Mouse (Mus musculus) stomach, postnatal 0 days (tissue): ENCODE results near the gene Cyp1a2. TPM values are rescaled to one million over a fixed set of nuclear protein-coding genes. Genes with fewer than 3 reads are reported as not detected.

Source experiments
- ATAC-seq: fragments of 200-750 bp; cut with Nextera tagmentation; 2 replicates; pipeline ENCODE4 v1.8.0; 2017; ENCODE audit not compliant: low FRiP score, low TSS enrichment
- DNase-seq: peaks from one replicate; pipeline ENCODE4 v3.0.0-alpha.2; 2016; ENCODE audit warnings: low spot score
- H3K27ac ChIP-seq: fragments of 300-500 bp; sonication (generic); replicated peaks from 2 replicates; pipeline ENCODE4 v1.5.1; 2014; ENCODE audit warnings: mild to moderate bottlenecking, control low read depth
- H3K27me3 ChIP-seq: fragments of 300-500 bp; sonication (generic); 2 replicates; pipeline ENCODE4 v1.6.1; 2014; ENCODE audit warnings: low read length; ENCODE audit not compliant: control insufficient read depth, insufficient read depth
- H3K36me3 ChIP-seq: fragments of 300-500 bp; sonication (generic); 2 replicates; pipeline ENCODE4 v1.6.1; 2014; ENCODE audit warnings: low read length, mixed read lengths; ENCODE audit not compliant: control insufficient read depth, insufficient read depth
- H3K4me1 ChIP-seq: fragments of 300-500 bp; sonication (generic); replicated peaks from 2 replicates; pipeline ENCODE4 v1.6.1; 2014; ENCODE audit warnings: antibody characterized with exemption; ENCODE audit not compliant: control insufficient read depth, insufficient read depth
- H3K4me2 ChIP-seq: fragments of 300-500 bp; sonication (generic); replicated peaks from 2 replicates; pipeline ENCODE4 v1.6.1; 2014; ENCODE audit warnings: low read depth, mild to moderate bottlenecking, control low read depth, moderate library complexity
- H3K4me3 ChIP-seq: fragments of 300-500 bp; sonication (generic); 2 replicates; pipeline ENCODE4 v1.5.1; 2014; ENCODE audit warnings: low read depth, low read length, control low read depth
- H3K9ac ChIP-seq: fragments of 300-500 bp; sonication (generic); 2 replicates; pipeline ENCODE4 v1.6.1; 2014; ENCODE audit warnings: mild to moderate bottlenecking, low read length, control low read depth, mixed read lengths
- H3K9me3 ChIP-seq: fragments of 300-500 bp; sonication (generic); 2 replicates; pipeline ENCODE4 v1.6.1; 2016; ENCODE audit warnings: low read length; ENCODE audit not compliant: control insufficient read depth
- CTCF ChIP-seq: IDR thresholded peaks from 2 replicates; pipeline ENCODE4 v1.5.1; 2016; ENCODE audit warnings: antibody characterized with exemption, low read depth, mild to moderate bottlenecking, moderate library complexity
- EP300 ChIP-seq: optimal IDR thresholded peaks from 2 replicates; pipeline ENCODE3; 2016; ENCODE audit warnings: antibody characterized with exemption
- WGBS: fragments of 180-500 bp; shearing (Covaris S2); extraction: QIAGEN DNeasy Blood & Tissue Kit; methylation state at CpG from one replicate; pipeline ENCODE4 v1.1.7; 2014; 5-methylcytosine and 5-hydroxymethylcytosine counted together
- polyA plus RNA-seq: library from polyadenylated mRNA; unstranded; fragments of >200 nt; fragmentation: Nextera tagmentation; extraction: Ambion mirVana; gene quantifications from 2 replicates; pipeline ENCODE4 v1.2.1, GENCODE M21; 2015

Cyp1a2 gene
- polyA plus RNA-seq, 1 experiment from 2014 or later = not detected

- Histone ChIP-seq H3K4me3 (no peak overlapping the region), H3K4me2 (no peak overlapping the region), H3K9ac (no peak overlapping the region), H3K36me3 (no peaks in the 10 kb centered on the region), H3K4me1 (no peaks in the 10 kb centered on the region), H3K27me3 (no peaks in the 10 kb centered on the region), H3K9me3 (no peaks in the 10 kb centered on the region), H3K27ac (no peak overlapping the region)
- no peak for ATAC-seq
- TF ChIP-seq CTCF (no peak), EP300 (no peak)
- WGBS = 43% methylated on average over 3 of the region's 3 CpGs
- DNase-seq = no peak
Observed at GRCm38 (mm10) chr9:57661552-57661951, 22.0 kb downstream of the Cyp1a2 start.

- WGBS = 60% methylated on average over 6 of the region's 6 CpGs
- no peak overlapping the region for H3K4me2 ChIP-seq
- H3K36me3 ChIP-seq = no peaks in the 10 kb centered on the region
- H3K27ac ChIP-seq = no peak overlapping the region
- ATAC-seq (no peak), DNase-seq (no peak)
- no peak for TF ChIP-seq CTCF
- no peak for TF ChIP-seq EP300
- no peak overlapping the region for H3K9ac ChIP-seq
- H3K9me3 ChIP-seq = no peaks in the 10 kb centered on the region
- H3K4me1 ChIP-seq = no peaks in the 10 kb centered on the region
- H3K27me3 ChIP-seq = no peaks in the 10 kb centered on the region
- no peak overlapping the region for H3K4me3 ChIP-seq
Observed at GRCm38 (mm10) chr9:57660501-57660900, 23.0 kb downstream of the Cyp1a2 start.

GRCm38 (mm10) chr9:57659774-57660173, 23.7 kb downstream of the Cyp1a2 start:
- Histone ChIP-seq H3K4me3 (no peak overlapping the region), H3K4me1 (no peaks in the 10 kb centered on the region), H3K9me3 (no peaks in the 10 kb centered on the region), H3K36me3 (no peaks in the 10 kb centered on the region), H3K27me3 (no peaks in the 10 kb centered on the region), H3K4me2 (no peak overlapping the region), H3K27ac (no peak overlapping the region), H3K9ac (no peak overlapping the region)
- ATAC-seq (peak; percentile 62), DNase-seq (peak; percentile 81)
- TF ChIP-seq EP300 (no peak), CTCF (peak; percentile 92)
- 25% methylated on average over 4 of the region's 4 CpGs for WGBS

- Histone ChIP-seq H3K9ac (no peak overlapping the region), H3K36me3 (no peaks in the 10 kb centered on the region), H3K4me3 (no peak overlapping the region), H3K4me1 (no peaks in the 10 kb centered on the region), H3K4me2 (no peak overlapping the region), H3K9me3 (no peaks in the 10 kb centered on the region), H3K27me3 (no peaks in the 10 kb centered on the region), H3K27ac (no peak overlapping the region)
- no peak for ATAC-seq
- 88% methylated on average over 4 of the region's 4 CpGs for WGBS
- DNase-seq = no peak
- peak; percentile 33; the same call in 1 of the 2 replicates for TF ChIP-seq CTCF
- TF ChIP-seq EP300 = no peak
Observed at GRCm38 (mm10) chr9:57658970-57659369, 24.5 kb downstream of the Cyp1a2 start.

GRCm38 (mm10) chr9:57657843-57658242, 25.7 kb downstream of the Cyp1a2 start:
- Histone ChIP-seq H3K9me3 (no peaks in the 10 kb centered on the region), H3K9ac (no peak overlapping the region), H3K36me3 (no peaks in the 10 kb centered on the region), H3K4me2 (no peak overlapping the region), H3K4me3 (no peak overlapping the region), H3K27me3 (no peaks in the 10 kb centered on the region), H3K27ac (no peak overlapping the region), H3K4me1 (no peaks in the 10 kb centered on the region)
- no peak for DNase-seq
- ATAC-seq = no peak
- WGBS = 48% methylated on average over 4 of the region's 4 CpGs
- peak; percentile 41 for TF ChIP-seq CTCF
- TF ChIP-seq EP300 = no peak

- DNase-seq (no peak), ATAC-seq (no peak)
- Histone ChIP-seq H3K9me3 (no peaks in the 10 kb centered on the region), H3K36me3 (no peaks in the 10 kb centered on the region), H3K27ac (no peak overlapping the region), H3K27me3 (no peaks in the 10 kb centered on the region), H3K9ac (no peak overlapping the region), H3K4me1 (no peaks in the 10 kb centered on the region), H3K4me3 (no peak overlapping the region), H3K4me2 (no peak overlapping the region)
- no peak for TF ChIP-seq EP300
- TF ChIP-seq CTCF = no peak
- WGBS = 84% methylated on average over 19 of the region's 19 CpGs
Observed at GRCm38 (mm10) chr9:57656631-57657350, 26.7 kb downstream of the Cyp1a2 start.
